Mouse (Mus musculus) forebrain, embryonic 16.5 days (tissue): ENCODE measurements around the gene Cldn34c1. TPM values are rescaled to one million over a fixed set of nuclear protein-coding genes. Genes with fewer than 3 reads are reported as not detected.
"Not testable (repeated sequence)": the region's sequence is repeated elsewhere in the genome, so short reads cannot be mapped to it uniquely, and the experiment has no call there.

Source experiments
- ATAC-seq: fragments of 200-750 bp; cut with Nextera tagmentation; 2 replicates; pipeline ENCODE4 v1.8.0; 2017; ENCODE audit warnings: mild to moderate bottlenecking, moderate library complexity
- H3K27ac ChIP-seq: fragments of 300-500 bp; sonication (generic); 2 replicates; pipeline ENCODE4 v1.5.1; 2014; ENCODE audit warnings: low read length, control low read depth
- H3K27me3 ChIP-seq: fragments of 300-500 bp; sonication (generic); replicated peaks from 2 replicates; pipeline ENCODE4 v1.6.1; 2014; ENCODE audit warnings: low read length; ENCODE audit not compliant: control insufficient read depth, insufficient read depth
- H3K36me3 ChIP-seq: fragments of 300-500 bp; sonication (generic); 2 replicates; pipeline ENCODE4 v1.6.1; 2014; ENCODE audit not compliant: control insufficient read depth, insufficient read depth
- H3K4me1 ChIP-seq: fragments of 300-500 bp; sonication (generic); replicated peaks from 2 replicates; pipeline ENCODE4 v1.6.1; 2014; ENCODE audit warnings: low read length; ENCODE audit not compliant: control insufficient read depth, insufficient read depth
- H3K4me2 ChIP-seq: fragments of 300-500 bp; sonication (generic); 2 replicates; pipeline ENCODE4 v1.6.1; 2014; ENCODE audit warnings: mild to moderate bottlenecking, low read length, control low read depth
- H3K4me3 ChIP-seq: fragments of 300-500 bp; sonication (generic); replicated peaks from 2 replicates; pipeline ENCODE4 v1.5.1; 2014; ENCODE audit warnings: mild to moderate bottlenecking, low read length, control low read depth
- H3K9ac ChIP-seq: fragments of 300-500 bp; sonication (generic); replicated peaks from 2 replicates; pipeline ENCODE4 v1.6.1; 2014; ENCODE audit warnings: low read depth, low read length, control low read depth
- H3K9me3 ChIP-seq: fragments of 300-500 bp; sonication (generic); 2 replicates; pipeline ENCODE4 v1.6.1; 2016; ENCODE audit warnings: low read length; ENCODE audit not compliant: control insufficient read depth
- WGBS: fragments of 180-500 bp; shearing (Covaris S2); extraction: QIAGEN DNeasy Blood & Tissue Kit; methylation state at CpG from one replicate; pipeline ENCODE4 v1.1.7; 2014; 5-methylcytosine and 5-hydroxymethylcytosine counted together
- polyA plus RNA-seq: library from polyadenylated mRNA; unstranded; fragments of >200 nt; fragmentation: Nextera tagmentation; extraction: Ambion mirVana; gene quantifications from 2 replicates; pipeline ENCODE4 v1.2.1, GENCODE M21; 2015

The Cldn34c1 gene
- polyA plus RNA-seq, result 30.3 and 35.7 TPM in 2 replicates

DNA sequence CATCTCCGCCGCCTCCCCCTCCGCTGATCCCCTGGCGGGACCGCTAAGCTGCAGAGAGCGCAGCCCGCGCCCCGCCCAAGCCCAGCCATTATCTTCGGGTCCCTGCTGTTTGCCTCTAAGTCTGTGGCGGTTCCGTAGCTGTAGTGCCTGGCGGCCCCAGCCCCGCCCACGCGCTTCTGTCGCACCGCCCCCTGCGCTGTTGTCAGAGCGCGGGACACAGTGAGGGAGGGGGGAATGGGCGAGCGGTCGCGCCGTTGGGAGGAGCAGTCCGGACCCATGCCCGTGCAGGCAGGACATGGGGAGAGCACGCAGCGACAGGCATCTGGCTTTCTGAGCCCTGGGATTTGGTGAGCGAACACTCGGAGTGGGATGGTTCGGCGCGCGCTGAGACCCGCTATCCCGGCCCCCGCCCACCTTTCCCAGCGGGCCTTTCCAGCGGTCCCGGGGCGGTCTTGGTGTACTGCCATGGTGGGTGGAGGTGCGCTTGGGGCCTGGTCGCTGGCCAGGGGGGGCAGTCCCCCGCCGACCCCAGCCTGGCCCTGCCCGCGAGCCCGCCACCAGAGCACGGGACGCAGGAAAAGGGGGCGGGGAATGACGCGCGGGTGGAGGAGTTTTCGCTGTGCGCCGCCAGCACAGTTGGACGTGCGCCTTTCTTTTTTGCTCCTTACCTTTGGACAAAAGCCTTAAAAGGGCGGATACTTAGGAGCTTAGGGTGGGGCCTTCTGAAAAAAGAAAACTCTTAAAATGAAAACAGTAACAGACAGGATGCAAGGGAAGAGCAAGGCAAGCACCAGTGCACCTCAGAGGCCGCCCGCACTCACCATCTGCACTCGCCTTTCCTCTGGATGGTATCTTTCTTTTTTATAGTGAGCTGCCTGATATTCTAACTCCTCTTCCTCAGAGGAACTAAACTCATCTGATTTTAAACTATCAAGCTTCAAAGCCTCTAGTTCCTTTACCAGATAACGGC is at the start of gene Cldn34c1:
Gene Cldn34c1 (plus strand): TSS at position 205 of the 970 bp plus-strand sequence.
- H3K4me3 ChIP-seq, result peak within 1 kb of the TSS; percentile 61
- H3K9me3 ChIP-seq, result no peaks in the 10 kb centered on the region
- peak within 1 kb of the TSS; percentile 96 for H3K27ac ChIP-seq
- WGBS, result 12% methylated on average over 58 of the region's 66 CpGs
- H3K9ac ChIP-seq, result peak within 1 kb of the TSS; percentile 78
- H3K4me2 ChIP-seq, result peak within 1 kb of the TSS; percentile 49
- no peaks in the 10 kb centered on the region for H3K4me1 ChIP-seq
- peak; percentile 98 for ATAC-seq
- no peaks in the 10 kb centered on the region for H3K27me3 ChIP-seq
- no peaks in the 10 kb centered on the region for H3K36me3 ChIP-seq

GRCm38 (mm10) chrX:123087441-123087840 is 15.9 kb upstream of the Cldn34c1 start:
- H3K4me3 ChIP-seq, result no peak overlapping the region
- H3K27ac ChIP-seq, result no peak overlapping the region
- no peaks in the 10 kb centered on the region for H3K4me1 ChIP-seq
- H3K9ac ChIP-seq, result no peak overlapping the region
- H3K36me3 ChIP-seq, result no peaks in the 10 kb centered on the region
- H3K4me2 ChIP-seq, result no peak overlapping the region
- no peaks in the 10 kb centered on the region for H3K27me3 ChIP-seq
- ATAC-seq, result no peak
- WGBS, result 80% methylated on average over 3 of the region's 3 CpGs
- H3K9me3 ChIP-seq, result no peaks in the 10 kb centered on the region

- not testable (repeated sequence) for H3K4me1 ChIP-seq, H3K9me3 ChIP-seq, H3K27me3 ChIP-seq, H3K36me3 ChIP-seq
- H3K27ac ChIP-seq, result peak overlapping the region; percentile 96
- ATAC-seq, result peak; percentile 49
- peak overlapping the region; percentile 23; the same call in 1 of the 2 replicates for H3K4me2 ChIP-seq
- peak overlapping the region; percentile 61 for H3K4me3 ChIP-seq
- WGBS, result 6% methylated on average over 5 of the region's 5 CpGs
- H3K9ac ChIP-seq, result peak overlapping the region; percentile 78
Observed at GRCm38 (mm10) chrX:123102806-123103205, 489 bp upstream of the Cldn34c1 start.

DNA sequence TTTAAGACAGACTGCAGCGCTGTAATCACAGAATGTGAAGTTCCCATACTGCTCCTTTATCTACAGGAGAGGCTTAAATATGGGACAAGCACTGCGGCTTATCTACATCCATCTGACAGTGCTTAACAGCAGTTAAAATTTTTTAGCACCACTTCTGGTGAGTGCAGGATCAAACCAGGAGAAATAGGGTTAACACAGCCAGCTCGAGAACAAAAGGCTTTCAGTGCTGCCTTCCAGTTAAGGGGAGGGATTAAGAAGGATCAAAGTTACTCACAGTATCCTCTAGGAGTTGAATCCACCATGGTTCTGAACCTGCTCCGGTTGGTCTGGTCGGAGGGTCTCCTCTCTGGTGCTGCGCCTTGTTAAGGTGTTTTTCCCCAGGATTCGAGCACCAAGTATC is 1.4 kb downstream of the Cldn34c1 start:
- not testable (repeated sequence) for H3K4me1 ChIP-seq, H3K36me3 ChIP-seq, H3K9me3 ChIP-seq, H3K27me3 ChIP-seq, ATAC-seq
- Histone ChIP-seq H3K9ac (peak overlapping the region; percentile 78), H3K4me3 (peak overlapping the region; percentile 61), H3K27ac (peak overlapping the region; percentile 96), H3K4me2 (peak overlapping the region; percentile 49)
- WGBS, result 12% methylated on average over 7 of the region's 7 CpGs

DNA sequence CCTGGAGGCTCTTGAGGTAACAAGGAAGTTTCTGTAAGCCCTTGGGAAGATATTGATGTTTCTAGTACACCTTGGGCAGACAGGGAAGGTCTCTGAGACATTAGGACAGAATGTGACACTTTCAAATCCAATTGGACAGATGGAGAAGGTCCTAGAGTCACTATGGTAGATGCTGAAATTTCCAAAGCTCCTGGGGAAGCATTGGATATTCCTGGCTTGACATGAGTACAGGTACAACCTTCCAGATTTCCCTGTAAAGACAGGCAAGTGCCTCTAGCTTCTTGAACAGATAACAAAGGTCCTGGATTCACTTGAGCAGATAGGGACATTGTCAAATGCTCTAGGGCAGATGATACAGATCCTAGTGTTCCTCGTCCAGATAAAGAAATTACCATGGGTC is 119.1 kb downstream of the Cldn34c1 start, which contains the start of gene Srsx:
Gene Srsx (minus strand): TSS at position 101 of the 400 bp plus-strand sequence.
- not testable (repeated sequence) for H3K4me2 ChIP-seq, ATAC-seq, H3K36me3 ChIP-seq, H3K4me3 ChIP-seq, H3K9me3 ChIP-seq, H3K27ac ChIP-seq, H3K9ac ChIP-seq, H3K4me1 ChIP-seq, H3K27me3 ChIP-seq
- WGBS, result no CpG with 5 or more reads among the region's 1 CpGs

Other genes with a start within 250 kb of the Cldn34c1 start
- not detected in 2 replicates for gene Gm17521, start 73.8 kb upstream of the Cldn34c1 start, polyA plus RNA-seq
- gene Srsx, start 119.0 kb downstream of the Cldn34c1 start, polyA plus RNA-seq, result not detected in 2 replicates
- not detected in 2 replicates for gene Gm17577, start 143.4 kb downstream of the Cldn34c1 start, polyA plus RNA-seq